Mouse (Mus musculus): Measurements from ENCODE around the gene Hspe1. TPM values are rescaled to one million over a fixed set of nuclear protein-coding genes. Genes with fewer than 3 reads are reported as not detected.
A peak's percentile ranks its signal among the peaks of the same experiment; 100 is the strongest.

Hspe1 gene
- polyA plus RNA-seq, 2 experiments, result 288 to 381 TPM

- 83% methylated on average over 5 of the region's 5 CpGs for WGBS
- Histone ChIP-seq H3K27me3 (ENCODE audit: control insufficient read depth, insufficient read depth, low read length) (no peaks in the 10 kb centered on the region), H3K27ac (replicated peaks; ENCODE audit: low read depth, low read length) (no peak overlapping the region), H3K9me3 (ENCODE audit: control insufficient read depth, low read length) (no peaks in the 10 kb centered on the region), H3K9ac (ENCODE audit: low read depth, low read length, severe bottlenecking) (peak overlapping the region; percentile 95), H3K4me3 (replicated peaks; ENCODE audit: low read length) (peak overlapping the region; percentile 90), H3K36me3 (ENCODE audit: control insufficient read depth, insufficient read depth, low read length) (peaks cover 23% of the 10 kb centered on the region), H3K4me2 (replicated peaks; ENCODE audit: low read depth, low read length, severe bottlenecking) (peak overlapping the region; percentile 90), H3K4me1 (ENCODE audit: control insufficient read depth, insufficient read depth, low read length) (peaks cover 19% of the 10 kb centered on the region)
- no peak for TF ChIP-seq POLR2A (IDR thresholded peaks at IDR 0.05; ENCODE audit: borderline replicate concordance, extremely low read depth, insufficient read depth, insufficient read length)
- no peak for ATAC-seq (ENCODE audit: low FRiP score, low read depth)
- DNase-seq (ENCODE audit: low spot score), result no peak
These were observed 1.6 kb downstream of the Hspe1 start for GRCm38 (mm10) chr1:55089498-55090064.

GRCm38 (mm10) chr1:55092056-55092455 lies 4.1 kb downstream of the Hspe1 start:
- H3K36me3 ChIP-seq (ENCODE audit: control insufficient read depth, insufficient read depth, low read length), result peaks cover 13% of the 10 kb centered on the region
- 74% methylated on average over 2 of the region's 2 CpGs for WGBS
- no peaks in the 10 kb centered on the region for H3K9me3 ChIP-seq (ENCODE audit: control insufficient read depth, low read length)
- H3K4me2 ChIP-seq (replicated peaks; ENCODE audit: low read depth, low read length, severe bottlenecking), result no peak overlapping the region
- no peaks in the 10 kb centered on the region for H3K27me3 ChIP-seq (ENCODE audit: control insufficient read depth, insufficient read depth, low read length)
- no peak overlapping the region for H3K27ac ChIP-seq (replicated peaks; ENCODE audit: low read depth, low read length)
- no peak overlapping the region for H3K4me3 ChIP-seq (replicated peaks; ENCODE audit: low read length)
- no peak for DNase-seq (ENCODE audit: low spot score)
- ATAC-seq (ENCODE audit: low FRiP score, low read depth), result no peak
- peaks cover 6% of the 10 kb centered on the region; the same call in 1 of the 2 replicates for H3K4me1 ChIP-seq (ENCODE audit: control insufficient read depth, insufficient read depth, low read length)
- no peak for TF ChIP-seq POLR2A (IDR thresholded peaks at IDR 0.05; ENCODE audit: borderline replicate concordance, extremely low read depth, insufficient read depth, insufficient read length)
- no peak overlapping the region for H3K9ac ChIP-seq (ENCODE audit: low read depth, low read length, severe bottlenecking)

- peaks cover 13% of the 10 kb centered on the region for H3K36me3 ChIP-seq (ENCODE audit: control insufficient read depth, insufficient read depth, low read length)
- H3K4me3 ChIP-seq (replicated peaks; ENCODE audit: low read length), result no peak overlapping the region
- 73% methylated on average over 1 of the region's 1 CpGs for WGBS
- no peak for TF ChIP-seq POLR2A (IDR thresholded peaks at IDR 0.05; ENCODE audit: borderline replicate concordance, extremely low read depth, insufficient read depth, insufficient read length)
- no peak overlapping the region for H3K9ac ChIP-seq (ENCODE audit: low read depth, low read length, severe bottlenecking)
- no peaks in the 10 kb centered on the region for H3K27me3 ChIP-seq (ENCODE audit: control insufficient read depth, insufficient read depth, low read length)
- no peak overlapping the region for H3K27ac ChIP-seq (replicated peaks; ENCODE audit: low read depth, low read length)
- H3K4me2 ChIP-seq (replicated peaks; ENCODE audit: low read depth, low read length, severe bottlenecking), result no peak overlapping the region
- DNase-seq (ENCODE audit: low spot score) (no peak), ATAC-seq (ENCODE audit: low FRiP score, low read depth) (no peak)
- H3K4me1 ChIP-seq (ENCODE audit: control insufficient read depth, insufficient read depth, low read length), result peaks cover 6% of the 10 kb centered on the region; the same call in 1 of the 2 replicates
- no peaks in the 10 kb centered on the region for H3K9me3 ChIP-seq (ENCODE audit: control insufficient read depth, low read length)
These were observed 4.5 kb downstream of the Hspe1 start for GRCm38 (mm10) chr1:55092469-55092868.

- Histone ChIP-seq H3K4me1 (ENCODE audit: control insufficient read depth, insufficient read depth, low read length) (no peaks in the 10 kb centered on the region), H3K4me3 (replicated peaks; ENCODE audit: low read length) (no peak overlapping the region), H3K9ac (ENCODE audit: low read depth, low read length, severe bottlenecking) (no peak overlapping the region), H3K27ac (replicated peaks; ENCODE audit: low read depth, low read length) (no peak overlapping the region), H3K36me3 (ENCODE audit: control insufficient read depth, insufficient read depth, low read length) (no peaks in the 10 kb centered on the region), H3K9me3 (ENCODE audit: control insufficient read depth, low read length) (no peaks in the 10 kb centered on the region), H3K27me3 (ENCODE audit: control insufficient read depth, insufficient read depth, low read length) (no peaks in the 10 kb centered on the region), H3K4me2 (replicated peaks; ENCODE audit: low read depth, low read length, severe bottlenecking) (no peak overlapping the region)
- WGBS, result 79% methylated on average over 9 of the region's 9 CpGs
- no peak for ATAC-seq (ENCODE audit: low FRiP score, low read depth)
- DNase-seq (ENCODE audit: low spot score), result no peak
- TF ChIP-seq POLR2A (IDR thresholded peaks at IDR 0.05; ENCODE audit: borderline replicate concordance, extremely low read depth, insufficient read depth, insufficient read length), result no peak
These were observed 19.1 kb downstream of the Hspe1 start for GRCm38 (mm10) chr1:55106919-55107585.

- no peak overlapping the region for H3K4me2 ChIP-seq (replicated peaks; ENCODE audit: low read depth, low read length, severe bottlenecking)
- H3K27ac ChIP-seq (replicated peaks; ENCODE audit: low read depth, low read length), result no peak overlapping the region
- WGBS, result 93% methylated on average over 1 of the region's 1 CpGs
- H3K9ac ChIP-seq (ENCODE audit: low read depth, low read length, severe bottlenecking), result no peak overlapping the region
- DNase-seq (ENCODE audit: low spot score) (no peak), ATAC-seq (ENCODE audit: low FRiP score, low read depth) (no peak)
- no peak for TF ChIP-seq POLR2A (IDR thresholded peaks at IDR 0.05; ENCODE audit: borderline replicate concordance, extremely low read depth, insufficient read depth, insufficient read length)
- no peaks in the 10 kb centered on the region for H3K27me3 ChIP-seq (ENCODE audit: control insufficient read depth, insufficient read depth, low read length)
- no peaks in the 10 kb centered on the region for H3K36me3 ChIP-seq (ENCODE audit: control insufficient read depth, insufficient read depth, low read length)
- H3K4me1 ChIP-seq (ENCODE audit: control insufficient read depth, insufficient read depth, low read length), result no peaks in the 10 kb centered on the region
- H3K9me3 ChIP-seq (ENCODE audit: control insufficient read depth, low read length), result no peaks in the 10 kb centered on the region
- no peak overlapping the region for H3K4me3 ChIP-seq (replicated peaks; ENCODE audit: low read length)
These were observed 19.7 kb downstream of the Hspe1 start for GRCm38 (mm10) chr1:55107644-55108043.

All from limb, embryonic 14.5 days (tissue).